Mouse (Mus musculus): ENCODE measurements around the gene Rbpjl. TPM values are rescaled to one million over a fixed set of nuclear protein-coding genes. Genes with fewer than 3 reads are reported as not detected.

The Rbpjl gene
- polyA plus RNA-seq, 1 experiment from 2014 or later = 0.15 TPM

- peaks cover 3% of the 10 kb centered on the region; the same call in 1 of the 2 replicates for H3K4me1 ChIP-seq (ENCODE audit: control insufficient read depth, insufficient read depth, low read depth, low read length)
- no peaks in the 10 kb centered on the region for H3K9me3 ChIP-seq (ENCODE audit: control insufficient read depth, low read length)
- ATAC-seq = no peak
- no peak overlapping the region for H3K4me3 ChIP-seq (ENCODE audit: low read length)
- H3K27me3 ChIP-seq (replicated peaks; ENCODE audit: control insufficient read depth, insufficient read depth, low read length) = no peaks in the 10 kb centered on the region
- H3K9ac ChIP-seq (ENCODE audit: low read depth, low read length) = no peak overlapping the region
- H3K4me2 ChIP-seq (ENCODE audit: low read length) = no peak overlapping the region
- H3K27ac ChIP-seq (ENCODE audit: low read depth, low read length) = no peak overlapping the region
- H3K36me3 ChIP-seq (ENCODE audit: control insufficient read depth, insufficient read depth, low read length) = no peaks in the 10 kb centered on the region
- WGBS = 79% methylated on average over 10 of the region's 10 CpGs
Measured at GRCm38 (mm10) chr2:164454846-164455245, 51.9 kb downstream of the Rbpjl start.

- Histone ChIP-seq H3K27me3 (replicated peaks; ENCODE audit: control insufficient read depth, insufficient read depth, low read length) (no peaks in the 10 kb centered on the region), H3K36me3 (ENCODE audit: control insufficient read depth, insufficient read depth, low read length) (no peaks in the 10 kb centered on the region), H3K9ac (ENCODE audit: low read depth, low read length) (no peak overlapping the region), H3K27ac (ENCODE audit: low read depth, low read length) (no peak overlapping the region), H3K4me3 (ENCODE audit: low read length) (no peak overlapping the region), H3K9me3 (ENCODE audit: control insufficient read depth, low read length) (no peaks in the 10 kb centered on the region), H3K4me2 (ENCODE audit: low read length) (no peak overlapping the region), H3K4me1 (ENCODE audit: control insufficient read depth, insufficient read depth, low read depth, low read length) (peaks cover 3% of the 10 kb centered on the region; the same call in 1 of the 2 replicates)
- ATAC-seq = no peak
- WGBS = 77% methylated on average over 6 of the region's 6 CpGs
Measured at GRCm38 (mm10) chr2:164455421-164456190, 52.7 kb downstream of the Rbpjl start.

- Histone ChIP-seq H3K27ac (ENCODE audit: low read depth, low read length) (no peak overlapping the region), H3K36me3 (ENCODE audit: control insufficient read depth, insufficient read depth, low read length) (no peaks in the 10 kb centered on the region), H3K4me1 (ENCODE audit: control insufficient read depth, insufficient read depth, low read depth, low read length) (peaks cover 3% of the 10 kb centered on the region; the same call in 1 of the 2 replicates), H3K27me3 (replicated peaks; ENCODE audit: control insufficient read depth, insufficient read depth, low read length) (no peaks in the 10 kb centered on the region), H3K4me3 (ENCODE audit: low read length) (no peak overlapping the region), H3K9me3 (ENCODE audit: control insufficient read depth, low read length) (no peaks in the 10 kb centered on the region), H3K9ac (ENCODE audit: low read depth, low read length) (0 out of 2 replicates have a peak overlapping the region, but pooled peaks have one; percentile 40), H3K4me2 (ENCODE audit: low read length) (no peak overlapping the region)
- 82% methylated on average over 1 of the region's 1 CpGs for WGBS
- ATAC-seq = no peak
Measured at GRCm38 (mm10) chr2:164456413-164456812, 53.5 kb downstream of the Rbpjl start.

GRCm38 (mm10) chr2:164456864-164457300 lies 53.9 kb downstream of the Rbpjl start, which contains the start of gene Sys1:
Gene Sys1 (plus strand): TSS chr2:164456964.
- under 1% methylated on average over 7 of the region's 7 CpGs for WGBS
- Histone ChIP-seq H3K4me3 (ENCODE audit: low read length) (peak within 1 kb of the TSS; percentile 17; the same call in 1 of the 2 replicates), H3K9me3 (ENCODE audit: control insufficient read depth, low read length) (no peaks in the 10 kb centered on the region), H3K36me3 (ENCODE audit: control insufficient read depth, insufficient read depth, low read length) (no peaks in the 10 kb centered on the region), H3K27me3 (replicated peaks; ENCODE audit: control insufficient read depth, insufficient read depth, low read length) (no peaks in the 10 kb centered on the region), H3K4me1 (ENCODE audit: control insufficient read depth, insufficient read depth, low read depth, low read length) (peaks cover 6% of the 10 kb centered on the region), H3K27ac (ENCODE audit: low read depth, low read length) (no peak within 1 kb of the TSS), H3K4me2 (ENCODE audit: low read length) (peak within 1 kb of the TSS; percentile 44), H3K9ac (ENCODE audit: low read depth, low read length) (0 out of 2 replicates have a peak within 1 kb of the TSS, but pooled peaks have one; percentile 40)
- ATAC-seq = no peak

- WGBS = 61% methylated on average over 7 of the region's 7 CpGs
Measured at GRCm38 (mm10) chr2:164457942-164458341, 55.0 kb downstream of the Rbpjl start.

GRCm38 (mm10) chr2:164458535-164458934 lies 55.6 kb downstream of the Rbpjl start:
- Histone ChIP-seq H3K9ac (ENCODE audit: low read depth, low read length) (no peak overlapping the region), H3K27me3 (replicated peaks; ENCODE audit: control insufficient read depth, insufficient read depth, low read length) (no peaks in the 10 kb centered on the region), H3K4me2 (ENCODE audit: low read length) (no peak overlapping the region), H3K9me3 (ENCODE audit: control insufficient read depth, low read length) (no peaks in the 10 kb centered on the region), H3K4me3 (ENCODE audit: low read length) (no peak overlapping the region), H3K36me3 (ENCODE audit: control insufficient read depth, insufficient read depth, low read length) (0 out of 2 replicates have a peak, but pooled peaks cover 4% of the 10 kb centered on the region), H3K27ac (ENCODE audit: low read depth, low read length) (no peak overlapping the region), H3K4me1 (ENCODE audit: control insufficient read depth, insufficient read depth, low read depth, low read length) (peaks cover 14% of the 10 kb centered on the region)
- 90% methylated on average over 8 of the region's 8 CpGs for WGBS
- ATAC-seq = no peak

More at GRCm38 (mm10) chr2:164457942-164458341, 55.0 kb downstream of the Rbpjl start:
- Histone ChIP-seq H3K9ac (ENCODE audit: low read depth, low read length) (no peak overlapping the region), H3K36me3 (ENCODE audit: control insufficient read depth, insufficient read depth, low read length) (0 out of 2 replicates have a peak, but pooled peaks cover under 1% of the 10 kb centered on the region), H3K9me3 (ENCODE audit: control insufficient read depth, low read length) (no peaks in the 10 kb centered on the region), H3K4me1 (ENCODE audit: control insufficient read depth, insufficient read depth, low read depth, low read length) (peaks cover 14% of the 10 kb centered on the region), H3K4me3 (ENCODE audit: low read length) (no peak overlapping the region), H3K4me2 (ENCODE audit: low read length) (no peak overlapping the region), H3K27me3 (replicated peaks; ENCODE audit: control insufficient read depth, insufficient read depth, low read length) (no peaks in the 10 kb centered on the region), H3K27ac (ENCODE audit: low read depth, low read length) (no peak overlapping the region)
- no peak for ATAC-seq

GRCm38 (mm10) chr2:164460745-164461551 lies 58.0 kb downstream of the Rbpjl start, which contains the start of gene Gm20458:
Gene Gm20458 (plus strand): TSS chr2:164460967.
- peak; percentile 99 for ATAC-seq
- H3K4me2 ChIP-seq (ENCODE audit: low read length) = peak within 1 kb of the TSS; percentile 69
- peak within 1 kb of the TSS; percentile 93 for H3K27ac ChIP-seq (ENCODE audit: low read depth, low read length)
- H3K9me3 ChIP-seq (ENCODE audit: control insufficient read depth, low read length) = no peaks in the 10 kb centered on the region
- H3K27me3 ChIP-seq (replicated peaks; ENCODE audit: control insufficient read depth, insufficient read depth, low read length) = no peaks in the 10 kb centered on the region
- H3K4me3 ChIP-seq (ENCODE audit: low read length) = peak within 1 kb of the TSS; percentile 73
- peaks cover 14% of the 10 kb centered on the region for H3K4me1 ChIP-seq (ENCODE audit: control insufficient read depth, insufficient read depth, low read depth, low read length)
- WGBS = under 1% methylated on average over 77 of the region's 79 CpGs
- H3K36me3 ChIP-seq (ENCODE audit: control insufficient read depth, insufficient read depth, low read length) = peaks cover 14% of the 10 kb centered on the region
- H3K9ac ChIP-seq (ENCODE audit: low read depth, low read length) = peak within 1 kb of the TSS; percentile 83
